Mouse (Mus musculus) olfactory bulb, adult 2 months (tissue): ENCODE data around the gene Myl9.

Experiments used
- CTCF ChIP-seq: fragments of 200-500 bp; IDR thresholded peaks from 2 replicates; pipeline ENCODE4 v1.5.1; 2012; ENCODE audit warnings: low read depth, mild to moderate bottlenecking, low read length, moderate library complexity; ENCODE audit not compliant: insufficient read depth
- POLR2A ChIP-seq: fragments of 200-500 bp; IDR thresholded peaks from 2 replicates; pipeline ENCODE4 v1.6.1; 2012; ENCODE audit warnings: mild to moderate bottlenecking, low read depth, low read length, moderate library complexity; ENCODE audit not compliant: insufficient read depth

GRCm38 (mm10) chr2:156806886-156807285, 31.7 kb downstream of the Myl9 start:
- no peak for TF ChIP-seq CTCF
- no peak for TF ChIP-seq POLR2A
